Comparison of ENCODE assay signal across 10 mouse cellular contexts in the genomic region with DNA sequence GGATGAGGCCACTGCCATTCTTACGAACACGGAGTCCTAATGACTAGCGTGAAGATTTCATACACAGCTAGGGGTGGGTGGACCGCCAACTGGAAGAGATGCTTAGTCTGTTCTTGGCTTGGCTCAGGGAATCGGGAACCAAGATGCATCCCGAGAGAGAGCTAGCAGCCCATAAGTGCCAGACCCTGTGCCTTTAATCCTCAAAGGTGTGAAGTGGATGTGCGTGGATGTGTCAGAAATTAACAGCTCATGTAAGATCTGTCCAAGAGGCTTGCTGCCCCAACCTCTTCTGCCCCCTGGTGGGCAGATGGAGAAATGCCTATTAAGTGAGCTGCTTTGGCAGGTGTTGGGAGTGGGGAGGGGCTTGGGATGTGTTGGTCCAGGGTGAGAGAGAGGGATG. TPM values are rescaled to one million over a fixed set of nuclear protein-coding genes. Genes with fewer than 3 reads are reported as not detected.
DNase-seq lines count a peak whose midpoint lies in the region; ATAC-seq and TF ChIP-seq lines count a peak whose summit lies in the region.
"Had no signal": no experiment of that assay in that cellular context is flagged by ENCODE, and none has a peak within 500 bp of the region (broad histone marks: within the 10 kb centered on the region; RNA-seq: fewer than 3 reads in every experiment).

No protein-coding gene starts in this region.

- no peaks in the 10 kb centered on the region for H3K4me1 ChIP-seq in heart, adult 2 months (ENCODE audit: control insufficient read depth, insufficient read depth, low read length)
- no peaks in the 10 kb centered on the region for H3K4me1 ChIP-seq in heart, embryonic 11.5 days (ENCODE audit: control insufficient read depth, insufficient read depth, low read length)
- H3K4me1 ChIP-seq in embryonic fibroblast, embryonic 13.5 days (ENCODE audit: control insufficient read depth, insufficient read depth, low read length) = no peaks in the 10 kb centered on the region
- H3K4me1 ChIP-seq in kidney, adult 2 months (ENCODE audit: control insufficient read depth, insufficient read depth, low read length) = no peaks in the 10 kb centered on the region
- H3K4me1 ChIP-seq: limb, embryonic 12.5 days; stomach, embryonic 15.5 days had no signal

- no peaks in the 10 kb centered on the region for H3K9me3 ChIP-seq in heart, embryonic 11.5 days (replicated peaks; ENCODE audit: control insufficient read depth, low read length)
- H3K9me3 ChIP-seq: limb, embryonic 12.5 days; stomach, embryonic 15.5 days had no signal

- no peak for TF ChIP-seq POLR2A in heart, adult 2 months (IDR thresholded peaks at IDR 0.05; ENCODE audit: insufficient read depth, low read depth, low read length)
- TF ChIP-seq POLR2A in embryonic fibroblast, embryonic 13.5 days (IDR thresholded peaks at IDR 0.05; ENCODE audit: low read depth, low read length) = no peak
- no peak for TF ChIP-seq POLR2A in kidney, adult 2 months (IDR thresholded peaks at IDR 0.05; ENCODE audit: low read depth, low read length)

- no peak overlapping the region for H3K9ac ChIP-seq in heart, adult 2 months (ENCODE audit: low read depth, low read length)
- no peak overlapping the region for H3K9ac ChIP-seq in heart, embryonic 11.5 days (ENCODE audit: low read depth, low read length)
- H3K9ac ChIP-seq: limb, embryonic 12.5 days; stomach, embryonic 15.5 days had no signal

- ATAC-seq in heart, embryonic 11.5 days (replicated peaks; ENCODE audit: insufficient number of reproducible peaks, low FRiP score, low TSS enrichment) = no peak

- DNase-seq in heart, adult 2 months = peak; percentile 51 to 67
- DNase-seq in B cell, adult 2 months = peak; percentile 70
- DNase-seq in adipocyte (ENCODE audit: low spot score) = peak; percentile 59
- DNase-seq in kidney, adult 2 months = peak; percentile 74
- peak; percentile 73 for DNase-seq in lung, postnatal 10 days
- DNase-seq in testis, postnatal 14 days (ENCODE audit: low spot score) = peak; percentile 33

- intact Hi-C loops in heart, adult 2 months (cut with DNase I) = loop anchor here (1.0 kb wide), 2 partner anchors 39 to 139 kb away; no protein-coding TSS in a partner anchor

- no peak overlapping the region for H3K4me2 ChIP-seq in heart, embryonic 11.5 days
- H3K4me2 ChIP-seq: limb, embryonic 12.5 days; stomach, embryonic 15.5 days had no signal

- no peaks in the 10 kb centered on the region for H3K79me2 ChIP-seq in heart, adult 2 months (replicated peaks; ENCODE audit: control insufficient read depth, insufficient read depth, low read length)

- peak; percentile 93 for TF ChIP-seq CTCF in heart, adult 2 months (IDR thresholded peaks at IDR 0.05)
- TF ChIP-seq CTCF in embryonic fibroblast, embryonic 13.5 days (IDR thresholded peaks at IDR 0.05; ENCODE audit: borderline replicate concordance, insufficient read depth, low read length) = peak; percentile 50; the same call in 1 of the 2 replicates
- TF ChIP-seq CTCF in kidney, adult 2 months (conservative IDR thresholded peaks at IDR 0.05; ENCODE audit: insufficient read depth, insufficient read length, low read depth, low read length) = peak; percentile 86

- WGBS in heart, adult 2 months = 39% methylated on average over 7 of the region's 7 CpGs
- 46% methylated on average over 7 of the region's 7 CpGs for WGBS in heart, embryonic 11.5 days (ENCODE audit: insufficient replicate concordance)
- WGBS in kidney, adult 2 months = 51% methylated on average over 7 of the region's 7 CpGs

- H3K4me3 ChIP-seq in heart, adult 2 months = no peak overlapping the region
- H3K4me3 ChIP-seq in heart, embryonic 11.5 days (ENCODE audit: low read depth, low read length) = no peak overlapping the region
- no peak overlapping the region for H3K4me3 ChIP-seq in embryonic fibroblast, embryonic 13.5 days (ENCODE audit: insufficient read depth, low read length)
- no peak overlapping the region for H3K4me3 ChIP-seq in kidney, adult 2 months (ENCODE audit: insufficient read depth, low read depth, low read length)
- H3K4me3 ChIP-seq: limb, embryonic 12.5 days; stomach, embryonic 15.5 days had no signal

- H3K27ac ChIP-seq in heart, adult 2 months = no peak overlapping the region
- no peak overlapping the region for H3K27ac ChIP-seq in heart, embryonic 11.5 days (ENCODE audit: low read depth, low read length)
- H3K27ac ChIP-seq in embryonic fibroblast, embryonic 13.5 days (ENCODE audit: insufficient read depth, low read length) = no peak overlapping the region
- H3K27ac ChIP-seq in kidney, adult 2 months (ENCODE audit: insufficient read depth, low read depth, low read length) = no peak overlapping the region
- H3K27ac ChIP-seq: limb, embryonic 12.5 days; stomach, embryonic 15.5 days had no signal

- no peaks in the 10 kb centered on the region for H3K36me3 ChIP-seq in heart, adult 2 months (ENCODE audit: control insufficient read depth, insufficient read depth, low read length)
- no peaks in the 10 kb centered on the region for H3K36me3 ChIP-seq in heart, embryonic 11.5 days (ENCODE audit: control insufficient read depth, insufficient read depth, low read length)
- H3K36me3 ChIP-seq in kidney, adult 2 months (ENCODE audit: control insufficient read depth, insufficient read depth, low read length) = no peaks in the 10 kb centered on the region
- H3K36me3 ChIP-seq: limb, embryonic 12.5 days; stomach, embryonic 15.5 days had no signal

- no peaks in the 10 kb centered on the region for H3K27me3 ChIP-seq in heart, adult 2 months (ENCODE audit: control insufficient read depth, insufficient read depth, low read length)
- peaks cover 7% of the 10 kb centered on the region; the same call in 1 of the 2 replicates for H3K27me3 ChIP-seq in heart, embryonic 11.5 days (ENCODE audit: control insufficient read depth, insufficient read depth, low read length)
- H3K27me3 ChIP-seq in kidney, adult 2 months (replicated peaks; ENCODE audit: control insufficient read depth, insufficient read depth, low read length) = no peaks in the 10 kb centered on the region
- H3K27me3 ChIP-seq: stomach, embryonic 15.5 days had no signal

- 0 out of 2 replicates have a peak, but pooled peaks have one; percentile 17 for TF ChIP-seq EP300 in heart, adult 2 months (IDR thresholded peaks at IDR 0.05; ENCODE audit: insufficient read depth, low read depth, low read length)

RNA-seq across cellular contexts. Expression of a gene that starts 20.8 kb away (rescaled TPM):
- total RNA-seq in heart, adult 2 months (2021) = 1 to 10 TPM; 1.1 to 1.3 TPM
- 1.2 and 1.3 TPM in 2 replicates for polyA plus RNA-seq in heart, adult 2 months (2012; rRNA removed)
- 2.0 and 2.3 TPM in 2 replicates for polyA plus RNA-seq in heart, embryonic 11.5 days (2014; fragmentation: Nextera tagmentation; extraction: Ambion mirVana)
- 2.1 and 2.2 TPM in 2 replicates for polyA plus RNA-seq in embryonic fibroblast, embryonic 13.5 days (2011; ENCODE audit: insufficient read length, low read depth, missing spikeins)
- polyA plus RNA-seq in kidney, adult 2 months (2012; rRNA removed) = 4.1 and 4.7 TPM in 2 replicates

RNA-seq across cellular contexts. Expression of a gene that starts 40.2 kb away (rescaled TPM):
- not detected for total RNA-seq in heart, adult 2 months (2021)
- polyA plus RNA-seq in heart, adult 2 months (2012; rRNA removed) = 0.06 and 0.14 TPM in 2 replicates
- polyA plus RNA-seq in heart, embryonic 11.5 days (2014; fragmentation: Nextera tagmentation; extraction: Ambion mirVana) = 0.39 TPM in 1 of 2 replicates, not detected in the other
- not detected in 2 replicates for polyA plus RNA-seq in embryonic fibroblast, embryonic 13.5 days (2011; ENCODE audit: insufficient read length, low read depth, missing spikeins)
- polyA plus RNA-seq in kidney, adult 2 months (2012; rRNA removed) = 15.6 and 20.5 TPM in 2 replicates

RNA-seq across cellular contexts. Expression of a gene that starts 56.7 kb away (rescaled TPM):
- 10 to 100 TPM; 42.5 to 44.5 TPM for total RNA-seq in heart, adult 2 months (2021)
- 34.5 and 40.3 TPM in 2 replicates for polyA plus RNA-seq in heart, adult 2 months (2012; rRNA removed)
- 30.3 and 30.6 TPM in 2 replicates for polyA plus RNA-seq in heart, embryonic 11.5 days (2014; fragmentation: Nextera tagmentation; extraction: Ambion mirVana)
- 5.1 and 12.3 TPM in 2 replicates for polyA plus RNA-seq in embryonic fibroblast, embryonic 13.5 days (2011; ENCODE audit: insufficient read length, low read depth, missing spikeins)
- 71.9 and 86.5 TPM in 2 replicates for polyA plus RNA-seq in kidney, adult 2 months (2012; rRNA removed)

Comparison
In these comparisons a context has a peak if more than half of its experiments do, and no peak if none do; other contexts are left out.
1. RNA of a gene that starts 40.2 kb away (polyA plus RNA-seq): 15.6 to 20.5 TPM in kidney, adult 2 months; 0.06 to 0.14 TPM in heart, adult 2 months, 0.39 TPM in heart, embryonic 11.5 days and not detected in embryonic fibroblast, embryonic 13.5 days; every median in the first group is over 10 times any median in the second.
2. Peak in every context shown above with its lines, with median percentiles within 50 percentile points of each other: DNase-seq and CTCF ChIP-seq.